Mouse (Mus musculus): ENCODE measurements around the gene Mrps35.

The Mrps35 gene

DNA sequence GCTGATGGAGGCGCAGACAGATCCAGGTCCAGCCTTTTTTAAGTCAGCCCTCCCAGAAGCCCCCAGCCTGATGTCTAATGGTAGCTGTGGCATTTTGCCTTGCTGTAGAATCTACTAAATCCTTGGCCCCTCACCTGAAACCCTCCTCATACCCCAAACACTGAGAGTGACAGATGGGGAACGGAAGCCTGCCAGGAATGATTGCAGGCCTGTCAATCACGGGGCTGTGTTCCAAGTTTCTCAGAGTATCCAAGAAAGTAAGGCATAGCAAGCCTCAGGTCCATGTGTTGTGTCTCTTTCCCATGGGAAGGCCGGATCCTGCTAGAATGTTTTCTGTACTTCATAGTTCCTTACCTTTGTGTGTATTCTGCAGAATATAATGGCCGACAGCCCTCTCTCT is 47.6 kb downstream of the Mrps35 start:
- DNase-seq, result no peak

DNA sequence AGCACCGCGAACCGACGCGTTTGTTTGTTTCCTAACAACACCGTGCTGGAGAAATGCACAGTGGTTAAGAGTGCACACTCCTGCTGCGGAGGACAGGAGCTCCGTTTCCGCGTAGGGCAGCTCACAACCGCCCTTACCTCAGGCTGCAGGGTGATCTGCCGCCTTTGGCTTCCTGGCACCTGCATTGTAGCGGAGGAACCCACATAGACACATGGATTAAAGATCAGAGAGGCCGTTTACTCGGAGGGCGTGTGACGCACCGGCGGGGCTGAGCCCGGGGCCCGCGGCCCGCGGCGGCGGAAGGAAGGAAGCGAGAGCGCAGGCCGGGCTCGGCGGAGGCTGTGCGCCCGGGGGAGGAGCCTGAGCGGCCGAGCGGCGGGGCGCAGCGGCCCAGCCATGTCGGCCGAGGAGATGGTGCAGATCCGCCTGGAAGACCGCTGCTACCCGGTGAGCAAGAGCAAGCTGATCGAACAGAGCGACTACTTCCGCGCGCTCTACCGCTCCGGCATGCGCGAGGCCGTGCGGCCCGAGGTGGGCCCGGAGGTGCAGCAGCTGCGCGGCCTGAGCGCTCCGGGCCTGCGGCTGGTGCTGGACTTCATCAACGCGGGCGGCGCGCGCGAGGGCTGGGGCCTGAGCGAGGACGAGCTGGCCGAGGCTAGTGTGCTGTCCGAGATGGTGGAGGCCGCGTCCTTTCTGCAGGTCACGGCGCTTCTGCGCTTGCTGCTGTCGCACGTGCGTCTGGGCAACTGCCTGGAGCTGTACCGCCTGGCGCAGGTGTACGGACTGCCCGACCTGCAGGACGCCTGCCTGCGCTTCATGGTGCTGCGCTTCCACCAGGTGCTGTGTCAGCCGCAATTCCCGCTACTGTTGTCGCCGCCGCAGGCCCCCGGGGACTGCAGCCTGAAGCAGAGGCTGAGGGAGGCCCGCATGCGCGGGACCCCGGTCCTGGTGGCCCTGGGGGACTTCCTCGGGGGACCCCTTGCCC is 48.9 kb downstream of the Mrps35 start, which contains the start of gene Klhl42:
Gene Klhl42, plus strand, starts transcription at position 244 of the 985 bp plus-strand sequence.
- peak; percentile 72 to 89 for DNase-seq

- peak; percentile 51 to 79 for DNase-seq
These were observed 49.6 kb downstream of the Mrps35 start for GRCm38 (mm10) chr6:147092136-147092535.

- no peak for DNase-seq
These were observed 52.2 kb downstream of the Mrps35 start for GRCm38 (mm10) chr6:147094771-147095170.

DNA sequence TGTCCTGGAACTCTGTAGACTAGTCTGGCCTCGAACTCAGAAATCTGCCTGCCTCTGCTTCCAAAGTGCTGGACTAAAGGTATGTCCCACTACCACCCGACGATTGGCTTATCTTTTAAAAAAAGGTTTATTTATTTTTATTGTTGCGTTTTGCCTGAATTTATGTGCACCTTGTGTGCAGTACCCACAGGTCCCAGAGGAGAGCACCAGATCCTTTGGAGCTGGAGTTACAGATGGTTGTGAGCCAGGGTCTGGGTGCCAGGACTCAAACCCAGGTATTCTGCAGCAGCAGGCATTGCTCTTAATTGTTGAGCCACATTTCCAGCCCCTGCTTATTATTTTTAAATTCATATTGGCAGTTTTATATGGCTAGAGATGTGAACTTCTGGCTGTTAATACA is 53.5 kb downstream of the Mrps35 start:
- DNase-seq, result no peak

GRCm38 (mm10) chr6:147096934-147097333 is 54.4 kb downstream of the Mrps35 start:
- no peak for DNase-seq

GRCm38 (mm10) chr6:147097346-147097929 is 54.9 kb downstream of the Mrps35 start:
- no peak for DNase-seq

DNA sequence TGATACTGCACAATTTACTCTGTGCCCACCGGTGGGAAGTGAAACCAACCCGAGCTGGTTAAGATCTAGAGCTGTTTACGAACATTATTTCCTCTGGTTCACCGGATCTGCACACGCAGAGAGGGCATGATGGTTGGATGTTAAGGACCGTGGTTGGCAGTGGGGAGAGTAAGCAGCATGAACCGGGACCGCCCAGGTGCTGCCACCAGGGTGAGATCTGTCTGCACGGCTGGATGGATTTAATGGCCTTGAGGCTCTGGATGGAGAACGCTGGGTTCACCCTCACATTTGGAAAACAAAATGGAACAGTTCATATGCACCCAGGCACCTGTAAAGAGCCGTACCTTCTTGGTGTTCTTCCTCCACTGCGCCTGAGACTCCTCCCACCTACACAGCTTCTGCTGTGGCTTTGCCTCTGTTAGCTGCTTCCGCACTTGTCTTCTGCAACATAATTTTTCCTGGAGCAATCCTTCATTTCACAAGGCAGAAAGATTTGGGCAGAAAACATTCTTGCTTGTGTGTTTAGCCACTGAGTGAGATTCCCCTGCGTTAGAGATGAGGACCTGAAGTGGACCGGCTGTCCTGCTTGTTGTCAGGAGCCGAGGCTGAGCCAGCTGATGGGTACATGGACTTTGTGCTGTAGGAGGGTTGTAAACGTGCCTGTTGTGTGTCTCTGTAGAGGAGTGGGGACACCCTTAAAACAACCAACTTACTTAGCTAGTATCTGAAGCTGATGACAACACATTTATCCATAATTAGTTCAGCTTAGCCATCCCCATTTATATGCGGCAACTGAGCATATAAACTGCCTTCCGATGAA is 57.1 kb downstream of the Mrps35 start:
- DNase-seq, result peak; percentile 41 to 53

- DNase-seq, result peak in 1 of 2 experiments; percentile 29
These were observed 59.7 kb downstream of the Mrps35 start for GRCm38 (mm10) chr6:147102293-147102692.

DNA sequence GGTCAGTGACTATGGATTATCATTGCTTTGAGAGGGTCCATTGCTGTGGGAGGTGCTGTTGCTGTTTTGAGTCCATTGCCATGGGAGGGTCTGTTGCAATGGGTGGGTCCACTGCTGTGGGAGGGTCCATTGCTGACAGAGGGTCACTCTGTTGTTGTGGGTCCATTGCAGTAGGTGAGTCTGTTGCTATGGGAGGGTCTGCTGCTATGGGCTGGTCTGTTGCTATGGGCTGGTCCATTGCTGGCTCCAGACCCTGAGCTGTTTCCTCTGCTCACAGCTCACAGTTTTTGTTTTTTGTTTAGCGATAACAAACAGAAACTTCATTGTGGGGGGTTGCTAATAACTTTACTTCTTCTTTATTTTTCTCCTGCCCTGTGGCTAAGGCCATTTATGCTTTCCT is 63.0 kb downstream of the Mrps35 start:
- DNase-seq, result no peak

DNA sequence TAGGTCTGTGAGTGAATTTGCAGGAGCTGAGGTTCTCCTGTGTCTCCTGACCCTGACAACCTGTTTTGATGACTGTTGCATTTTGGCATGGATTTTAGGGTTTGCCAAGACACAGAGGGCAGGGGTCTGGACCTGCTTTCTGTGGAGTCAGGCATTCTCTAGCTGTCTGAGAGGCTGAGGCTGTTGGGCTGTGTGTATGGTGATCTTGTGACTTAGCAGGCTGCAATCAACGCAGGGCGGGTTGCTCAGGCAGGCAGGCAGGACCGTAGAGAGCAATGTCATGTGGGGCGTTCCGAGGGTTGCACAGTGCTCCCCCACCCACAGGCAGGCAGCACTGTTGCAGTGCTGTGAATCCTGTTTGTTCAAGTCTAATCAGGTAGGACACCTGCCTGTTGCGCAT is 64.2 kb downstream of the Mrps35 start:
- peak; percentile 19 to 49 for DNase-seq

- DNase-seq, result no peak
These were observed 66.7 kb downstream of the Mrps35 start for GRCm38 (mm10) chr6:147109283-147109682.

DNA sequence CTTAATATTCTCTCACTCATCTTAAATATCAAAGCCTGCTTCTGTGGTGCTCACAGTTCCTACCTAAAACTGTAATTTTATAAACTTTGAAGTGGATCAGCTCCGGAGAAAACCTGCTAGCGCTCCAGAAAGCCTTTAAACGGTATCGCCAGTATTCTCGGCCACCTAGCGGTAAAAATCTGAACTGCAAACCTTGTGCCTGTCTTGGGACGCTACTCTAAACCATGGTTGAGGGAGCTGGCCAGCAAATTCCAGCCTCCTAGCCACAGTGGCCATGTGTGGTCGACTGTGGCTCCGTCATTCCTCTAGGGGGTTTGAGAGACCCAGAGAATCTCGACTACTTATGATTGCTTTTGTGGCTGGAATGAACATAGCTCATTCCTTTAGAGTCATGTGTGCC is 74.0 kb downstream of the Mrps35 start:
- peak; percentile 84 to 97 for DNase-seq

DNA sequence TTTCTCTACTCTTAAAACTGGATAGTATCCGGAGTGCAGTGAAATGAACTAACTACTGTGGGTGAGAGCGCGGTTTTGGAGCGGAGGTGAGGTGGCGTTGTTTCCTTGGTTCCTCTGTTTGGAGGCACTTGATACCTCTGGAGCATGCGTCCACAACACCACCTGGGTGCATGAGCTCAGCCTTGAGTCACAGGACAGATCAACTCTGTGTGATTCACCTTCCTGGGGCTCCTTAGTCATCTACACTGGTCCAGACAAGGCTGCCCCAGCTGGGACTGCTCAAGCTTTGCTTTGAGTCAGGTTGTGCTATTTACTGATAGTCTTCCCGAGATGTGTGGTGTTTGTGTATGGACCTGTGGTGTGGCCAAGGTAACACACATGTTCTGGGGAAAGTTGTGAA is 75.2 kb downstream of the Mrps35 start:
- DNase-seq, result no peak

- DNase-seq, result no peak
These were observed 75.6 kb downstream of the Mrps35 start for GRCm38 (mm10) chr6:147118190-147118589.

DNA sequence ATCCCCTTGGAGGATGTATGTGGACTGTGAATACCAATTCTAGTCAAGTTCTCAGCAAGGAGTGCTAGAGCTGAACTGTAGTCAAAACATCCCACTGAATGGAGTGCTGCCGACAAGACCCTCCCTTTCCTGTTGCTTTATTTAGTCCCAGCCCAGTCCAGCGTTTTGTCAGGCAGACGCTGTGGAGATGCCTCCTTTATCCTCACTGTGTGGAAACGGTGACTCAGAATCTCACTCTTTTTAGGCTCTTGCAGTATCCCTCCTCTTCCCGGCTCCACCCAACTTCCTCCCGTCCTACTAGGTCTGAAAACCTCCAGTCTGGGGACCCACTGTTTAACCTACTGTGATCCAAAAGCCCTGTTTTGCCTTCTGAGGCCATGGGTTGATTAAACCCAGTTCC is 78.8 kb downstream of the Mrps35 start:
- DNase-seq, result peak in 1 of 2 experiments; percentile 16
